Mouse (Mus musculus): Measurements from ENCODE around the gene Adcy1. TPM values are rescaled to one million over a fixed set of nuclear protein-coding genes. Genes with fewer than 3 reads are reported as not detected.
A peak's percentile ranks its signal among the peaks of the same experiment; 100 is the strongest.

The Adcy1 gene
- polyA plus RNA-seq, 1 experiment from 2014 or later: 10.9 TPM

- Histone ChIP-seq H3K27me3 (ENCODE audit: control insufficient read depth, insufficient read depth, low read depth, low read length) (no peaks in the 10 kb centered on the region), H3K4me3 (ENCODE audit: low read depth, low read length) (no peak overlapping the region), H3K27ac (ENCODE audit: low read length) (no peak overlapping the region), H3K4me2 (ENCODE audit: low read length) (no peak overlapping the region), H3K4me1 (ENCODE audit: control insufficient read depth, insufficient read depth, low read length) (peaks cover 5% of the 10 kb centered on the region; the same call in 1 of the 2 replicates), H3K36me3 (ENCODE audit: control insufficient read depth, insufficient read depth, low read length) (no peaks in the 10 kb centered on the region), H3K9ac (ENCODE audit: low read depth, low read length) (no peak overlapping the region), H3K9me3 (replicated peaks; ENCODE audit: control insufficient read depth, low read length, poor library complexity, severe bottlenecking) (no peaks in the 10 kb centered on the region; the same call in 1 of the 2 replicates)
- 69% methylated on average over 6 of the region's 6 CpGs for WGBS
- no peak for ATAC-seq
Observed at GRCm38 (mm10) chr11:7192710-7193109, 129.4 kb downstream of the Adcy1 start.

DNA sequence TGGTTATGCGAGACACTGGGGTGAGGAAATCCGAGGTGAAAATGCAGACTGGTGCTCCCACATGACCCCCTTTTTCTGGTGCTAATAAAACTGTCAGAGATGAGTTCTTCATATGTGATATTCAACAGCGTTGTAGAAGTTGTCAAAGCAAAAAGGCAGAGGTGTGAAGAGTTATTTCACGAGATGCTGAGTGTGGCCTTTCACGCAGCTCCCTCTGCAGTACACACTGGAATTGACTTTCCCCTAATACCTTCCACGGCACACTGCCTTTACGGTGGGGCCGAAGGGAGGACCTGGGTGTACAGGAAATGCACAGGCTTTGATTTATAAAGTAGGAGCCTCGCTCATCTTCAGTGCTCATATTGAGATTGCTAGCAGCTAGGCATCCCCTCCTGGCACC is 129.8 kb downstream of the Adcy1 start:
- Histone ChIP-seq H3K36me3 (ENCODE audit: control insufficient read depth, insufficient read depth, low read length) (no peaks in the 10 kb centered on the region), H3K4me2 (ENCODE audit: low read length) (no peak overlapping the region), H3K27me3 (ENCODE audit: control insufficient read depth, insufficient read depth, low read depth, low read length) (no peaks in the 10 kb centered on the region), H3K4me3 (ENCODE audit: low read depth, low read length) (no peak overlapping the region), H3K4me1 (ENCODE audit: control insufficient read depth, insufficient read depth, low read length) (peaks cover 5% of the 10 kb centered on the region; the same call in 1 of the 2 replicates), H3K9ac (ENCODE audit: low read depth, low read length) (no peak overlapping the region), H3K9me3 (replicated peaks; ENCODE audit: control insufficient read depth, low read length, poor library complexity, severe bottlenecking) (no peaks in the 10 kb centered on the region; the same call in 1 of the 2 replicates), H3K27ac (ENCODE audit: low read length) (no peak overlapping the region)
- no peak for ATAC-seq
- WGBS: 77% methylated on average over 9 of the region's 9 CpGs

DNA sequence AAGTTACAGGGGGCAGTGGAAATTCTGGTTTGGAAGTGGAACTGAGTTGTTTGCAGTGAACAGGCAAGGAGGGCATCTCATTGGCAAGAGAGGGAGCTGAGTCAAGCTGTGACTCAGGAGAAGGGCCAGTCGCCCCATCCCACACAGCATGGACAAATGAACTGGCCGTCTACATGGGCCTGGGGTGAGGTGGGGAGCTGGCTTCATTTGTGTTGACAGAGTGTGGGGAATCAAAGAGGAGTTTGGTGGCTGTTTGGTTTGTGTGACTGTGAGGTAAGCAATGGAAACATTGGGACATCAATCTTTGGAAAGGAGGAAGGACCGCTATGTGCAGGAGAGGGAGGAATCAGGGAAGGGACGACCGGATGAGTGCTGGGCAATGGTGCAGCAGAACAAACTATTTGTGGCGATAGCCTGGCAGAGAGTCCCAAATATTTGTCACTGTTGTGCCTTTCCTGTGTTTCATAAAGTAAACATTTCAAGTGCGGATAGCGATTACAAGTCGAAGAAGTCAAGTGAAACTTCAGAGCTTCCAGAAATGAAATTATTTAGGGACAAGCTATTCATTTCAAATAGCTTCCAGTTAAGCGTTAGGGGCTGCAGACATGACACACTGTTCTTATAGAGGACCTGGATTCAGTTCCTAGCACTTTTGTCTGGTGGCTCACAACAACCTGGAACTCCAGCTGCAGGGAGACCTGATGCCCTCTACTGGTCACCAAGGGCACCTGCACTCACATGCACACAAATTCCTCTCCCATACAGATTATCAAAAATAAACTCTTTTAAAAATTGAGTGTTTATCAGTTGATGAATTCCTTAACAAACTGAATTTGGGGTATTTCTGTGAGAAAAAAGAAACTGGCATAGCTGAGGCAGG is 131.4 kb downstream of the Adcy1 start:
- ATAC-seq: no peak
- Histone ChIP-seq H3K27me3 (ENCODE audit: control insufficient read depth, insufficient read depth, low read depth, low read length) (no peaks in the 10 kb centered on the region), H3K36me3 (ENCODE audit: control insufficient read depth, insufficient read depth, low read length) (no peaks in the 10 kb centered on the region), H3K9me3 (replicated peaks; ENCODE audit: control insufficient read depth, low read length, poor library complexity, severe bottlenecking) (no peaks in the 10 kb centered on the region; the same call in 1 of the 2 replicates), H3K4me2 (ENCODE audit: low read length) (no peak overlapping the region), H3K4me1 (ENCODE audit: control insufficient read depth, insufficient read depth, low read length) (peaks cover 5% of the 10 kb centered on the region; the same call in 1 of the 2 replicates), H3K4me3 (ENCODE audit: low read depth, low read length) (no peak overlapping the region), H3K9ac (ENCODE audit: low read depth, low read length) (no peak overlapping the region), H3K27ac (ENCODE audit: low read length) (no peak overlapping the region)
- 98% methylated on average over 10 of the region's 10 CpGs for WGBS

DNA sequence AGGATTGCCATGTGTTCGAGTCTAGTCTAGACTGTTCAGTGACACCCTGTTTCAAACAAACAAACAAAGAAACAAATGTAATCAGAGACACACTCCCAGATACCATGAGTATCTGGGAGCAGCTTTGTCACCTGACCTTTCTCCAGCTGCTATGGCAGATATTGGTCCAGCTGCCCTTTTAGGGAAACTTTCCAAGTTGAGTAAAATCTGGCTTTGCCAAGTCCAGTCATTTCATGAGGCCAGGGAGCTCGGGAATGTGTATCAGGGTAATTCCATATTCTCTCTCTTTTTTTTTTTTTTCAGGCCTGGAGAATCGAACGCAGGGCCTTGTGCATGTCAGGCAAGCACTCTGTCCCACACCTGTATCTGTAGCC is 132.0 kb downstream of the Adcy1 start:
- H3K4me1 ChIP-seq (ENCODE audit: control insufficient read depth, insufficient read depth, low read length): peaks cover 5% of the 10 kb centered on the region; the same call in 1 of the 2 replicates
- WGBS: 91% methylated on average over 4 of the region's 4 CpGs
- H3K4me2 ChIP-seq (ENCODE audit: low read length): no peak overlapping the region
- H3K9me3 ChIP-seq (replicated peaks; ENCODE audit: control insufficient read depth, low read length, poor library complexity, severe bottlenecking): no peaks in the 10 kb centered on the region; the same call in 1 of the 2 replicates
- ATAC-seq: no peak
- no peaks in the 10 kb centered on the region for H3K36me3 ChIP-seq (ENCODE audit: control insufficient read depth, insufficient read depth, low read length)
- no peak overlapping the region for H3K27ac ChIP-seq (ENCODE audit: low read length)
- H3K9ac ChIP-seq (ENCODE audit: low read depth, low read length): no peak overlapping the region
- H3K4me3 ChIP-seq (ENCODE audit: low read depth, low read length): no peak overlapping the region
- no peaks in the 10 kb centered on the region for H3K27me3 ChIP-seq (ENCODE audit: control insufficient read depth, insufficient read depth, low read depth, low read length)

DNA sequence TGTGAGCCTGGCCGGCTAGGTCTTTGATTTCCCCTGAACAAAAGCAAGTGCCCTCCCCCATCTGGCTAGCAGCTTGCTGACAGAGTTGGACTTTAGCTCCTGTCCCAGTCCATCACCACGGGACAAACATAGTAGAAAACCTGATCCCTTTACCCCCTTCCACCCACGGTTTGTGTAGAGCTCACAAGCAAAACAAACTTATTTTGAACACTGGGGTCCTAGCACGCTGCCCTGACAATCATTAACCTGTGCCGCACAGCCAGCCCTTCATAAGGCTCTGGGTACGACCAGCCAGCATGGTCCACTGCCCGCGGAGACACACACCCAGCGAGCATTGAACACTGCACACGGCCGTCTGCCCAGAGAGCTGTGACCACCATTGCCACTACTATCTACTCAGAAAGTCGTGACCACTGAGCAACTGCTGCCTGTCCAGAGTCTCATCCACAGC is 134.2 kb downstream of the Adcy1 start, which contains the start of gene Igfbp1:
Gene Igfbp1, plus strand, starts transcription at position 292 of the 451 bp plus-strand sequence.
- Histone ChIP-seq H3K4me1 (ENCODE audit: control insufficient read depth, insufficient read depth, low read length) (peaks cover 5% of the 10 kb centered on the region; the same call in 1 of the 2 replicates), H3K9ac (ENCODE audit: low read depth, low read length) (no peak within 1 kb of the TSS), H3K4me2 (ENCODE audit: low read length) (no peak within 1 kb of the TSS), H3K9me3 (replicated peaks; ENCODE audit: control insufficient read depth, low read length, poor library complexity, severe bottlenecking) (no peaks in the 10 kb centered on the region; the same call in 1 of the 2 replicates), H3K27ac (ENCODE audit: low read length) (no peak within 1 kb of the TSS), H3K27me3 (ENCODE audit: control insufficient read depth, insufficient read depth, low read depth, low read length) (no peaks in the 10 kb centered on the region), H3K36me3 (ENCODE audit: control insufficient read depth, insufficient read depth, low read length) (no peaks in the 10 kb centered on the region), H3K4me3 (ENCODE audit: low read depth, low read length) (no peak within 1 kb of the TSS)
- ATAC-seq: 0 out of 2 replicates have a peak, but pooled peaks have one; percentile 19
- 14% methylated on average over 12 of the region's 12 CpGs for WGBS

- peaks cover 5% of the 10 kb centered on the region; the same call in 1 of the 2 replicates for H3K4me1 ChIP-seq (ENCODE audit: control insufficient read depth, insufficient read depth, low read length)
- H3K4me3 ChIP-seq (ENCODE audit: low read depth, low read length): no peak overlapping the region
- no peak overlapping the region for H3K27ac ChIP-seq (ENCODE audit: low read length)
- H3K4me2 ChIP-seq (ENCODE audit: low read length): no peak overlapping the region
- no peak overlapping the region for H3K9ac ChIP-seq (ENCODE audit: low read depth, low read length)
- H3K36me3 ChIP-seq (ENCODE audit: control insufficient read depth, insufficient read depth, low read length): no peaks in the 10 kb centered on the region
- H3K27me3 ChIP-seq (ENCODE audit: control insufficient read depth, insufficient read depth, low read depth, low read length): no peaks in the 10 kb centered on the region
- whole genome bisulfite sequencing: 85% methylated on average over 19 of the region's 19 CpGs
- H3K9me3 ChIP-seq (replicated peaks; ENCODE audit: control insufficient read depth, low read length, poor library complexity, severe bottlenecking): no peaks in the 10 kb centered on the region; the same call in 1 of the 2 replicates
- no peak for ATAC-seq
Observed at GRCm38 (mm10) chr11:7198006-7198405, 134.7 kb downstream of the Adcy1 start.

- 81% methylated on average over 10 of the region's 10 CpGs for WGBS
- peaks cover 5% of the 10 kb centered on the region; the same call in 1 of the 2 replicates for H3K4me1 ChIP-seq (ENCODE audit: control insufficient read depth, insufficient read depth, low read length)
- ATAC-seq: no peak
Observed at GRCm38 (mm10) chr11:7198481-7199256, 135.4 kb downstream of the Adcy1 start.

DNA sequence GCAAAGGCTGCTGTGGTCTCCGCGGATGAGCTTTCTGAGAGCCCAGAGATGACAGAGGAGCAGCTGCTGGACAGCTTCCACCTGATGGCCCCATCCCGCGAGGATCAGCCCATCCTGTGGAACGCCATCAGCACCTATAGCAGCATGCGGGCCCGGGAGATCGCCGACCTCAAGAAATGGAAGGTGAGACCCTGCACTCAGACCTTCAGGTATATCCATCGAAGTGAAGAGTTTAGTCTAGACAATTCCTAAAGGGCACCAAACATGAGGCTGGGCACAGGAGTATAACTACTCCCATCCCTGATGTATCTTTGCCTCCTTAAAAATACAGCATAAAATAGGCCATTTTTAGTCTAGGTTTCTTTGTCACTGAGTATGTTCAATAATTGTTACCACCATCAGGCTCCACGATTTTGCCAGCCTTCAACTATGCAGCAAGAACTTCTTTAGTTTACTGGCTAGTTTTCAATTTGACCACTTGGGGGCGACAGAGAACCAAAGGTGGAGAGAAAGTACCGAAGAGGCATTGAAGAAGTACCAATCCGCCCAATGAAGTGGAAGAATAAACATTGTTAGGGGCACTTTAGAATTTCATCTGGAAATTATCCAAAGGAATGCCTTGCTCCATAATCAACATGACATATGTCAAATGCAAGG is 136.6 kb downstream of the Adcy1 start:
- Histone ChIP-seq H3K4me1 (ENCODE audit: control insufficient read depth, insufficient read depth, low read length) (peaks cover 5% of the 10 kb centered on the region; the same call in 1 of the 2 replicates), H3K4me2 (ENCODE audit: low read length) (no peak overlapping the region), H3K36me3 (ENCODE audit: control insufficient read depth, insufficient read depth, low read length) (no peaks in the 10 kb centered on the region), H3K4me3 (ENCODE audit: low read depth, low read length) (no peak overlapping the region), H3K27me3 (ENCODE audit: control insufficient read depth, insufficient read depth, low read depth, low read length) (no peaks in the 10 kb centered on the region), H3K9me3 (replicated peaks; ENCODE audit: control insufficient read depth, low read length, poor library complexity, severe bottlenecking) (no peaks in the 10 kb centered on the region; the same call in 1 of the 2 replicates), H3K27ac (ENCODE audit: low read length) (no peak overlapping the region), H3K9ac (ENCODE audit: low read depth, low read length) (no peak overlapping the region)
- ATAC-seq: no peak
- 56% methylated on average over 14 of the region's 14 CpGs for WGBS

More at GRCm38 (mm10) chr11:7198481-7199256, 135.4 kb downstream of the Adcy1 start:
- Histone ChIP-seq H3K36me3 (ENCODE audit: control insufficient read depth, insufficient read depth, low read length) (no peaks in the 10 kb centered on the region), H3K27ac (ENCODE audit: low read length) (no peak overlapping the region), H3K9ac (ENCODE audit: low read depth, low read length) (no peak overlapping the region), H3K27me3 (ENCODE audit: control insufficient read depth, insufficient read depth, low read depth, low read length) (no peaks in the 10 kb centered on the region), H3K4me2 (ENCODE audit: low read length) (no peak overlapping the region), H3K4me3 (ENCODE audit: low read depth, low read length) (no peak overlapping the region), H3K9me3 (replicated peaks; ENCODE audit: control insufficient read depth, low read length, poor library complexity, severe bottlenecking) (no peaks in the 10 kb centered on the region; the same call in 1 of the 2 replicates)
